Mouse (Mus musculus) thymus, adult 18-20 months (tissue): ENCODE data around the gene Adgrl3.
"Not testable (repeated sequence)": the region's sequence is repeated elsewhere in the genome, so short reads cannot be mapped to it uniquely, and the experiment has no call there.

ENCODE experiments used
- DNase-seq, 2 experiments: peaks; one replicate each; pipeline ENCODE4 v3.0.0; 2022; ENCODE audit warnings: mixed read lengths in 2 of 2

Gene Adgrl3

GRCm38 (mm10) chr5:81427393-81427792 lies 407.5 kb downstream of the Adgrl3 start:
- no peak for DNase-seq

- no peak for DNase-seq
Observed at GRCm38 (mm10) chr5:81436375-81436774, 416.4 kb downstream of the Adgrl3 start.

DNA sequence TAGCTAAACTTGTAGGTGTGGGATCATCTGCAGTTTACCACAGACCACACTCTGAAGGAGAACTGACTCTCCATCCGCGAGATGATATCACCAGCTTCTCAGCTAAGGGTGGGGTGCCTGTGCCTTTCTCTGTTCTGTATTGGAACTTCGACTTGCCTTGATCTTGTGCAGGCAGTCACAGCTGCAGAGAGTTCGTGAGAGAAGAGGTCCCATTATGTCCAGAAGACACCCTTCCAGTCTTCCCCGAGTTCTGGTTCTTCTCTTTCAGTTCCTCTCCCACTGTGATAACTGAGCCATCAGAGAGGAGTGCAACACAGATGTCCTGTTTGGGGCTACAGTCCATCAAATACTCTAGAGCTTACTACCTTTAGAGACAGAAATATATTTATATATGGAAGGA lies 422.2 kb downstream of the Adgrl3 start:
- DNase-seq: no peak

GRCm38 (mm10) chr5:81465971-81466370 lies 446.0 kb downstream of the Adgrl3 start:
- no peak for DNase-seq

- DNase-seq: no peak
Observed at GRCm38 (mm10) chr5:81474681-81475080, 454.7 kb downstream of the Adgrl3 start.

GRCm38 (mm10) chr5:81475406-81475805 lies 455.5 kb downstream of the Adgrl3 start:
- no peak for DNase-seq

DNA sequence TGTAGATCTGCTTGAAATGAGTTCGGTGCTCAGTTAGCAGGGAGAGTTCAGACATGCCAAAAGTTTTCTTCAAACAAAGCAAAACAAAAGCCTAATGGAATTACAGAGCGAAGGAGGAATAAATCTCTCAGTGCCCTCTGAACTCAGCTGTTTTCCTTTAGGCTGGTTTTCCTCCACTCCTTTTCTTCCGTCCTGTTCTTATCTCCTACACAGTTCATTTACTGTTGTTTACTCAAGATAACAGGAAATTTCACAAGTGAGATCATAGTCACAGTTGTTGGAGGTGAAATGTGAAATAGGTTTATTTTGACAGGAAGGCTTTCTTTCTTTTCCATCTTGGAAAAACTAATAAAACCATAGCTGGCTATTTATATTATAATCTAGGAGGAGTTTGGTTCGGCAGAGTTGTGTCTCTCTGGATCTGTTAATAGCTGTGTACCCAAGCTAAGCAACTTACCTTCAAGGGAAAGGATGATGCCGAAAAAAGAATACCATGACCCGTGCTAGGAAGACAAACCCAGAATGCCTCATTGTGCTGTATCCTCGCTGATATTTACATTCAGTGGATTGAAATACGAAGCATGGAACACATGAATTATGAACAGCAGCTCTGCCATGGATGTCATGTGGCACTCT lies 456.2 kb downstream of the Adgrl3 start:
- no peak for DNase-seq

- no peak for DNase-seq
Observed at GRCm38 (mm10) chr5:81480911-81481310, 461.0 kb downstream of the Adgrl3 start.

DNA sequence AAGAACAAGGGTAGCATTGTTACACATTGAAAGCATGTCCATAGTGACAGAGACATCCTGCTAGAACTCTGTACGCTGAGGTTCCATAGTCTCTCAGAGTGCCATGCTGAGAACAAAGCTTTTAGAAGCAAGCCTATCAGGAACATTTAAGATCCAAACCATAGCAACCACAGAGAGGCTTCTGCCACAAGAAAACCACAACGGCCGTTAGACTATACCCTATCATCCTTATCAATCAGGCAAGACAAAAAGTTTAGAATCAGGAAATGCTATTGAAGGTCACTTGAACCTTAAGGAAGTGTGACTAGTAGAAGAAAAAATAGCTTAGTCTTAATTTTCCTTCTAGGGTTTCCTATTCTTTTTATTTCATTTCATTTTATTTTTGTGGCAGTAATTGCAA lies 464.0 kb downstream of the Adgrl3 start:
- DNase-seq: no peak

DNA sequence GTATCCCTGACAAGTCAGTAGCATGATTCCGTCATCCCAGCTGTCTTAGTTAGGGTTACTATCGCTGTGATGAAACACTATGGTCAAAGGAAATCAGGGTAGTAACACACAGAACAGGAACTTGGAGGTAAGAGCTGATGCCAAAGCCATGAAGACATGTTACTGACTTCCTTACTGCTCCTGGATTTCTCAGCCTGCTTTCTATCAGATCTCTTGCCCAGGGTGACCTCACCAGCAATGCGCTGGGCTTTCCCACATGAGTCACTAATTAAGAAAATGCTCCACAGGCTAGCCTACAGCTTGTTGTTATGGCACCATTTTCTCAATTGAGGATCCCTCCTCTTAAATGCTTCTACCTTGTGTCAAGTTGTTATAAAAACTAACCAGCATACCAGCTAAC lies 481.1 kb downstream of the Adgrl3 start:
- no peak for DNase-seq

DNA sequence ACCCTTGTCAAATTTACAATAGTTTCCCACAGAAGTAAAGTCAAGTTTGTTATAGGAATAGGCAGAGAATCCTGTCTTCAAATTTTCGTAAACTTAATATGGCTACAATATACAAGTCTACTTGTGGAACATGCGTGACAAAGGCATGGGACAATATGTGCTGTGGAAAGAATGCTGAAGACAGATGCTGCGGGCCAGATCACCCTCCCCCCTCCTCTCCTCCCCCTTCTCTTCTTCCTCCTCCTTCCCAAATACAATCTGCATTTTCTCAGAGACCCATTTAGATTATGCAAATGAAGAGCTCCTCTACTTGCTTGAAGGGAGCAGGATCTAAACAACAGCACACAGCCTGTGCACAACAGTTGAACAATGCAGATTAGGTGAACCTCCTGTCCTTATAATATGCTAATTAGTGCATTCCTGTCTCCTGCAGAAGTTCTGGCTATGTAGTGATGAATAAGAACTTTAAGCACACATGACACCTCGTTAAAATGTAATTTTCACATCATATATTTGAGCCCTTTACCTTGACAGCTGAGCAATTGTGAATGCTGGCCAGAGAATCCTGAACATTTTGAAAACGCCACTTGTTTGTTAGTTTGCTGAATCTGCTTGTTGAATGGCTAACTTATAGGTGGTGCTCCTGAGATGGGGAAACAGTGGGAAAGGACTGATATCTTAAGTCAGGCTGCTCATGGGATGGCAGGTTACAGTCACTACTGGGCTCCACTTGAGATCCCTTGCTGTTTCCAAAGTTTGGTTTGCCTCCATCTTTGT lies 499.0 kb downstream of the Adgrl3 start:
- no peak for DNase-seq

- DNase-seq: no peak
Observed at GRCm38 (mm10) chr5:81519497-81520382, 499.8 kb downstream of the Adgrl3 start.

GRCm38 (mm10) chr5:81522760-81523159 lies 502.8 kb downstream of the Adgrl3 start:
- DNase-seq: no peak

- no peak for DNase-seq
Observed at GRCm38 (mm10) chr5:81524532-81524961, 504.6 kb downstream of the Adgrl3 start.

DNA sequence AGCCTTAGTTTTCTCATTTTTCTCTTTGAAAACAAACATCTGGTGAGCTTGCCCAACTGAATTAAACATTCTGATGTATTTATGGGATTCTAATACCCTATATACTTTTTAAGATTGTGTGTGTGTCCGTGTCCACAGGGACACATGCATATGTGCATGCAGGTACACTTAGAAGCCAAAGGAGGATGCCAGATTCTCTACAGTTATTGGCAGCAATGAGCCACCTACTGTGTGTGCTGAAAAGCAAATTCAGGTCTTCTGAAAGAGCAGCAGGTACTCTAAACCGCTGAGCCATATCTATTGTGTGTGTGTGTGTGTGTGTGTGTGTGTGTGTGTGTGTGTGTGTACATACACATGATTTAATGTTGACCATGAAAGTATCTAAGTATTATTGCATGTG lies 505.4 kb downstream of the Adgrl3 start:
- no peak for DNase-seq

- no peak for DNase-seq
Observed at GRCm38 (mm10) chr5:81531639-81532038, 511.7 kb downstream of the Adgrl3 start.

DNA sequence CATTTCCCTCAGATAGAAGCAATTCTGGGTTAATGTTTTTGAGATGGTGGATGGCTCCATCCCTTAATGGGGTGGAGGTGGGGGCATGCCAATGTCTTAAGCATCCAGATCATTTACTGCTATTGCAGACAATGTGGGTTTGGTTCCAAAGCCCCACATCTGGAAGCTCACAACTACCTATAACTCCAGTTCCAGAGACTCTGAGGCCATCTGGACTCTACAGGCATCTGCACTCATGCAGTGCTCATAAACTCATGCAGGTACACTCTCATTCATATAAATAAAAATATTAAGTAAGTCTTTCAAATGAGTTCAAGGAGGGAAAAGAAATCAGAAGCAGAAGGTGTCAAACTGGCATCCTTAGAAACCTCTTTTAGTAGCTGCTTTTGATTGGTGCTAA lies 530.3 kb downstream of the Adgrl3 start:
- no peak for DNase-seq

GRCm38 (mm10) chr5:81555149-81555548 lies 535.2 kb downstream of the Adgrl3 start:
- DNase-seq: not testable (repeated sequence)

GRCm38 (mm10) chr5:81556008-81556407 lies 536.1 kb downstream of the Adgrl3 start:
- DNase-seq: no peak

- no peak for DNase-seq
Observed at GRCm38 (mm10) chr5:81558965-81559364, 539.0 kb downstream of the Adgrl3 start.

DNA sequence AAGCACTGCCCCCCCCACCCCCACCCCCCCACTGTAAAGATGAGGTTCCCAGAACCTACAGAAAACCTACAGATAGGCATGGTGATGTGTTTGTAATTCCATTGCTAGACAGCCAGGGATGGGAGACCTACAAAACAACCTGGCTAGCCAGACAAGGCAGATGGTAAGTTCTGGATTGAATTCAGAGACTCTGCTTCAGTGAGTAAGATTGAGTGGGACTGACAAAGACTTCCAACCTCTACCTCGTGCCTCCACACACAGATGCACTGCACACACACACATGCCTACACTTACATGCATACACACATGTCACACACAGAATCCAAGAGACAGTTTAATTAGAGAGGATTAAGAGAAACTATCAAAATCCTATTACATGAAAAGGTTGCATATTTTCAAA lies 544.4 kb downstream of the Adgrl3 start:
- DNase-seq: no peak

DNA sequence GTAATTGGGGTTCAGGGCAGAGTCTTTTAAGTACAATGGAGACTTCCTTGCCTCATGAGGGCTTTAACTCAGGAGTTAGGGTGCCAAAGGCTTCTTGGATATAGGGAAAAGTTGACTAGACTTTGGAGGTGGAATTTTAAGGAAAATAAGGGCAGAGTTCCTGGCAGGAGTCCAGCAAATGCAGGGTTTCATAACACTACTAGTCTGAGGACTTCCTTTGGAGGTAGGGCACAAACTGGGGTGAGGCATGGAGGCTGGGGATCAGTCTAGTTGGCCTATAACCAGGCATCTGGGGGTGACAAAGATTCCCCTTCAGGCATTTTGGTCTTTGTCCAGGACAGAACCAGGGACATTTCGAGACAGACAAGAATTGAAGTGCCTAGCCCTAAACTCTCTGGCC lies 546.6 kb downstream of the Adgrl3 start:
- DNase-seq: no peak

GRCm38 (mm10) chr5:81568743-81569142 lies 548.8 kb downstream of the Adgrl3 start:
- DNase-seq: no peak

DNA sequence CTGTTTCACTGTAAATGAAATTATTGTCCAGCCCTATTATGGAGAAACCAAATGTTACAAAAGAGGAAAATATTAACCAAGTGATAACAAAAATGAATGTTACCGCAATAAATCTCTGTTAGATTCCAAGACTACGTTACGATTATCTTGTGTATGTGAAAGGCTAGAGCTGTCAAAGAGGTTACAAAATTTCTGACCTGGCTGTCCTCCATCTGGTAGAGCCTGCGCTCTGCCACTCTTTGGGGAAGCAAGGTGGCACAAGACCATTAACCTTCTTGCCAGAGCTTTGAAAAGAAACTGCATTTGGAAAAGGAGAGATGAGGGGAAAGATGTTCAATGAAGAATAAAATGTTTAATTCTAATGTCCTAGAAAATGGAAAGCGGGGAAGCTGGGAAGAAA lies 562.9 kb downstream of the Adgrl3 start:
- DNase-seq: no peak
